Mouse (Mus musculus): ENCODE measurements around the gene Cdk2ap1. TPM values are rescaled to one million over a fixed set of nuclear protein-coding genes. Genes with fewer than 3 reads are reported as not detected.
A peak's percentile ranks its signal among the peaks of the same experiment; 100 is the strongest.
"Not testable (repeated sequence)": the region's sequence is repeated elsewhere in the genome, so short reads cannot be mapped to it uniquely, and the experiment has no call there.

Gene Cdk2ap1
- polyA plus RNA-seq (2016; fragmentation: Nextera tagmentation; extraction: Ambion mirVana), result 91.0 and 104 TPM in 2 replicates

DNA sequence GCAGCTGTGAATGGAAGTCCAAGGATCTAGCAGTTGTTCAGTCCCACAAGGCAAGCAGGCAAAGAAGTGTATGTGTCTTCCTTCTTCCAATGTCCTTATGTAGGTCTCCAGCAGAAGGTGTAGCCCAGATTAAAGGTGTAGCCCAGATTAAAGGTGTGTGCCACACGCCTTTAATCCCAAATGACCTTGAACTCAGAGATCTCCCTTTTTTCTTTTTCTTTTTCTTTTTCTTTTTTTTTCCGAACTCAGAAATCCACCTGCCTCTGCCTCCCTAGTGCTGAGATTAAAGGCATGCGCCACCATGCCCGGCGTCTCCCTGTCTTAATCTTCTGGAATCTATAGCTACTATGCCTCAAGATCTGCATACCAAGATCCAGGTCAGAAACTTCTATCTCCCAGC, at the start of gene Cdk2ap1:
Gene Cdk2ap1, minus strand, starts transcription at position 101 of the 400 bp plus-strand sequence.
- H3K9me3 ChIP-seq (replicated peaks); H3K36me3 ChIP-seq; H3K4me1 ChIP-seq; H3K4me3 ChIP-seq; H3K4me2 ChIP-seq; ATAC-seq; H3K27ac ChIP-seq; H3K27me3 ChIP-seq (replicated peaks); H3K9ac ChIP-seq: not testable (repeated sequence)
- 78% methylated on average over 5 of the region's 5 CpGs for WGBS (ENCODE audit: insufficient replicate concordance)

DNA sequence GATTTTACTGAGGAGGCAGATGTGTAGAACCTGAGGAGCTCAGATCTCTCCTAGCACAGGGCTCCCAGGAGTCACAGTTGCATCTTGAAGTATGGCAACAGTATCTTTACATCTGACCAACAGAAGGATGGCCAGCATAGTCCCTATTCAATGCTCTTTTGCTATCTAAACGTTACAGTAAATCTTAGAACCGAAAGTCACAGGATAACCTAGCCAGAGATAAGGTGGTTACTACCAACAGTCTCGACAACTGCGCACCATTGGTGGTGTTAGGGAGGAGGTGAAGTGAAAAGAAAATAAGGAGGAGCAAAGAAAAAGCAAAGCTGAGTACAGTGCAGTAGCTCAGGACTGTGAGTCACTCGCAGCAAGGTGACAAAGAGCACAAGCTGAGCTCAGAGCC, 49.3 kb upstream of the Cdk2ap1 start:
- 44% methylated on average over 5 of the region's 5 CpGs for WGBS (ENCODE audit: insufficient replicate concordance)
- ATAC-seq, result 0 out of 2 replicates have a peak, but pooled peaks have one; percentile 42
- H3K4me3 ChIP-seq, result no peak overlapping the region
- H3K4me2 ChIP-seq, result no peak overlapping the region
- H3K36me3 ChIP-seq, result peaks cover 66% of the 10 kb centered on the region
- H3K9me3 ChIP-seq (replicated peaks), result no peaks in the 10 kb centered on the region
- H3K9ac ChIP-seq, result no peak overlapping the region
- no peak overlapping the region for H3K27ac ChIP-seq
- H3K27me3 ChIP-seq (replicated peaks), result no peaks in the 10 kb centered on the region
- peaks cover 11% of the 10 kb centered on the region; the same call in 1 of the 2 replicates for H3K4me1 ChIP-seq

- Histone ChIP-seq H3K4me2 (no peak overlapping the region), H3K9me3 (replicated peaks) (no peaks in the 10 kb centered on the region), H3K36me3 (peaks cover 78% of the 10 kb centered on the region), H3K9ac (no peak overlapping the region), H3K4me1 (peaks cover 11% of the 10 kb centered on the region; the same call in 1 of the 2 replicates), H3K27me3 (replicated peaks) (no peaks in the 10 kb centered on the region), H3K27ac (no peak overlapping the region), H3K4me3 (no peak overlapping the region)
- WGBS (ENCODE audit: insufficient replicate concordance), result 72% methylated on average over 3 of the region's 3 CpGs
- no peak for ATAC-seq
Observed at GRCm38 (mm10) chr5:124410808-124411207, 47.9 kb upstream of the Cdk2ap1 start.

GRCm38 (mm10) chr5:124393726-124394125, 30.8 kb upstream of the Cdk2ap1 start:
- Histone ChIP-seq H3K27me3 (replicated peaks) (no peaks in the 10 kb centered on the region), H3K36me3 (peaks cover 96% of the 10 kb centered on the region), H3K9ac (no peak overlapping the region), H3K4me1 (no peaks in the 10 kb centered on the region), H3K9me3 (replicated peaks) (no peaks in the 10 kb centered on the region), H3K4me3 (no peak overlapping the region), H3K27ac (no peak overlapping the region), H3K4me2 (no peak overlapping the region)
- WGBS (ENCODE audit: insufficient replicate concordance), result 54% methylated on average over 7 of the region's 7 CpGs
- ATAC-seq, result no peak

DNA sequence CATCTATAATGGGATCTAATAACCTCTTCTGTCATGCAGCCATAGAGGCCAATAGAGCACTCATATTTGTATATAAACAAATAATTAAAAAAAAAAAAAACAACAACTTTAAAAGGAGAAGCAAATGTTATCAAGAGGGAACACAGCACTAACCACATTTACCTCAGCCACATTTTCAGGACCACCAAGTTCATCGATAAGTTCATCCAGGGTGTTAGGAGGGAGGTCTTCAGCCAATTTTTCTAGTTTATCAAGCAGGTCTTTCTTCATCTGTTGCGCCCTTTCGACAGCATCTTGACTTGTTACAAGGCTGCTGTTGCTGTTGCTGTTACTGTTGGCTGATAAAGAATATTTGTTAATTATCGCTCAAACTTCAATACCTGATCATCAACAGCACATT, 29.5 kb upstream of the Cdk2ap1 start:
- no peak overlapping the region for H3K4me2 ChIP-seq
- no peaks in the 10 kb centered on the region for H3K27me3 ChIP-seq (replicated peaks)
- peaks cover 97% of the 10 kb centered on the region for H3K36me3 ChIP-seq
- no peaks in the 10 kb centered on the region for H3K4me1 ChIP-seq
- ATAC-seq, result no peak
- H3K27ac ChIP-seq, result no peak overlapping the region
- H3K9me3 ChIP-seq (replicated peaks), result no peaks in the 10 kb centered on the region
- H3K4me3 ChIP-seq, result no peak overlapping the region
- 81% methylated on average over 4 of the region's 4 CpGs for WGBS (ENCODE audit: insufficient replicate concordance)
- H3K9ac ChIP-seq, result no peak overlapping the region

DNA sequence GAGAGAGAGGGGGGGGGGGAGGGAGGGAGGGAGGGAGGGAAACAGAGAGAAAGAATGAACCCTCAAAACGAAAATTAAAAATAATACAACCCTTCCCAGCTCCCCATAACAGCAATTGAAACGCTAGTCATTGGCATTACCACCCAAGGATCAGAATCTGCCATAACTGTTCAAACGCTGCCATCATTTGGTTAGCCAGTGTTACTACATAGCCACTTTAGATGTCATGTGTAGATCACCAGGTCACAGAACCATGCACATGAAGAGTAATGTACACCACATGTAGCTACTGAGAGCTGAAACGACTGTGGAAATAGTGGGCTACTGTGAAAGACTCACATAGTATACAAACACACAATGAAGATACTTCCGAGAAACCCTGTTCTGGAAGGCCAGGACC, 25.1 kb upstream of the Cdk2ap1 start:
- peaks cover 95% of the 10 kb centered on the region for H3K36me3 ChIP-seq
- H3K27ac ChIP-seq, result no peak overlapping the region
- WGBS (ENCODE audit: insufficient replicate concordance), result 72% methylated on average over 5 of the region's 5 CpGs

DNA sequence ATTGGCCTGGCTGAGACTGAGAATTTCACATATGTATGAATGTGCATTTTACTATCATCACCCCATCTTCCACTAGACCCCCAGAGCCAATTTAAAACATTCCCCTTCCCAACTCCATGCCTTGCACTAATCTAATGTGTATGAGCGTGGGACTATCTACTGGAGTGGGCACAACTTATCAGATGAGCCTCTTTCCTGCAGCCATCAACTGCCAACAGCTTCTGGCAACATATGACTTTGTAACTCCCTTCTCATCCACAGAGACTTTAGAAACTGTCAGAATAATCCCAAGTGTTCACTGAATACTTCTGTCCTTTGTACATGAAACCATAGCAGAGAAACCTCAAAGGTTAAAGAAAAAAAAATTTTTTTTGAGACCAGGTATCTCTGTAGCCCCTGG, 17.2 kb upstream of the Cdk2ap1 start:
- Histone ChIP-seq H3K36me3 (peaks cover 96% of the 10 kb centered on the region), H3K4me1 (no peaks in the 10 kb centered on the region), H3K27me3 (replicated peaks) (no peaks in the 10 kb centered on the region), H3K4me3 (no peak overlapping the region), H3K4me2 (no peak overlapping the region), H3K9ac (no peak overlapping the region), H3K9me3 (replicated peaks) (no peaks in the 10 kb centered on the region), H3K27ac (no peak overlapping the region)
- ATAC-seq, result no peak
- 59% methylated on average over 1 of the region's 1 CpGs for WGBS (ENCODE audit: insufficient replicate concordance)

More for the DNA sequence above, 25.1 kb upstream of the Cdk2ap1 start:
- no peak for ATAC-seq
- Histone ChIP-seq H3K4me1 (no peaks in the 10 kb centered on the region), H3K9ac (no peak overlapping the region), H3K4me3 (no peak overlapping the region), H3K4me2 (no peak overlapping the region), H3K27me3 (replicated peaks) (no peaks in the 10 kb centered on the region), H3K9me3 (replicated peaks) (no peaks in the 10 kb centered on the region)

- Histone ChIP-seq H3K27me3 (replicated peaks) (no peaks in the 10 kb centered on the region), H3K9ac (no peak overlapping the region), H3K36me3 (peaks cover 96% of the 10 kb centered on the region), H3K9me3 (replicated peaks) (no peaks in the 10 kb centered on the region), H3K4me1 (no peaks in the 10 kb centered on the region), H3K4me2 (no peak overlapping the region), H3K27ac (no peak overlapping the region; the same call in 1 of the 2 replicates), H3K4me3 (no peak overlapping the region)
- 86% methylated on average over 4 of the region's 4 CpGs for WGBS (ENCODE audit: insufficient replicate concordance)
- ATAC-seq, result no peak
Observed at GRCm38 (mm10) chr5:124377149-124377548, 14.3 kb upstream of the Cdk2ap1 start.

GRCm38 (mm10) chr5:124376401-124376800, 13.5 kb upstream of the Cdk2ap1 start:
- Histone ChIP-seq H3K27me3 (replicated peaks) (no peaks in the 10 kb centered on the region), H3K9me3 (replicated peaks) (no peaks in the 10 kb centered on the region), H3K9ac (no peak overlapping the region), H3K4me3 (no peak overlapping the region), H3K4me1 (no peaks in the 10 kb centered on the region), H3K4me2 (no peak overlapping the region), H3K36me3 (peaks cover 96% of the 10 kb centered on the region), H3K27ac (no peak overlapping the region)
- WGBS (ENCODE audit: insufficient replicate concordance), result 92% methylated on average over 1 of the region's 1 CpGs
- no peak for ATAC-seq

- no peak overlapping the region for H3K27ac ChIP-seq
- no peaks in the 10 kb centered on the region for H3K4me1 ChIP-seq
- no peaks in the 10 kb centered on the region for H3K9me3 ChIP-seq (replicated peaks)
- WGBS (ENCODE audit: insufficient replicate concordance), result 93% methylated on average over 7 of the region's 7 CpGs
- no peak overlapping the region for H3K4me2 ChIP-seq
- H3K27me3 ChIP-seq (replicated peaks), result no peaks in the 10 kb centered on the region
- peaks cover 96% of the 10 kb centered on the region for H3K36me3 ChIP-seq
- H3K9ac ChIP-seq, result no peak overlapping the region
- H3K4me3 ChIP-seq, result no peak overlapping the region
- ATAC-seq, result no peak
Observed at GRCm38 (mm10) chr5:124374298-124374697, 11.4 kb upstream of the Cdk2ap1 start.

GRCm38 (mm10) chr5:124366721-124367120, 3.8 kb upstream of the Cdk2ap1 start:
- Histone ChIP-seq H3K4me2 (no peak overlapping the region), H3K4me3 (no peak overlapping the region), H3K27me3 (replicated peaks) (no peaks in the 10 kb centered on the region), H3K9ac (no peak overlapping the region), H3K4me1 (no peaks in the 10 kb centered on the region), H3K27ac (no peak overlapping the region), H3K9me3 (replicated peaks) (no peaks in the 10 kb centered on the region), H3K36me3 (peaks cover 38% of the 10 kb centered on the region)
- ATAC-seq, result no peak
- WGBS (ENCODE audit: insufficient replicate concordance), result 64% methylated on average over 3 of the region's 3 CpGs

- ATAC-seq, result no peak
- no peaks in the 10 kb centered on the region for H3K4me1 ChIP-seq
- WGBS (ENCODE audit: insufficient replicate concordance), result 74% methylated on average over 2 of the region's 2 CpGs
- no peaks in the 10 kb centered on the region for H3K9me3 ChIP-seq (replicated peaks)
- no peak overlapping the region for H3K4me3 ChIP-seq
- H3K27ac ChIP-seq, result no peak overlapping the region
- no peaks in the 10 kb centered on the region for H3K27me3 ChIP-seq (replicated peaks)
- no peak overlapping the region for H3K4me2 ChIP-seq
- H3K9ac ChIP-seq, result no peak overlapping the region
- H3K36me3 ChIP-seq, result peaks cover 28% of the 10 kb centered on the region
Observed at GRCm38 (mm10) chr5:124365754-124366153, 2.9 kb upstream of the Cdk2ap1 start.

All from liver, embryonic 12.5 days (tissue).